Mouse (Mus musculus): Measurements from ENCODE around the gene Acp2. TPM values are rescaled to one million over a fixed set of nuclear protein-coding genes. Genes with fewer than 3 reads are reported as not detected.
A peak's percentile ranks its signal among the peaks of the same experiment; 100 is the strongest.

The Acp2 gene
- polyA plus RNA-seq, 1 experiment from 2014 or later, result 35.1 TPM

GRCm38 (mm10) chr2:91258054-91258453 lies 55.4 kb downstream of the Acp2 start:
- H3K4me3 ChIP-seq (replicated peaks), result peak overlapping the region; percentile 53
- peak overlapping the region; percentile 48; the same call in 1 of the 2 replicates for H3K9ac ChIP-seq (replicated peaks)
- H3K4me1 ChIP-seq, result peaks cover 39% of the 10 kb centered on the region
- peaks cover 41% of the 10 kb centered on the region for H3K27me3 ChIP-seq (replicated peaks)
- peak overlapping the region; percentile 98 for H3K4me2 ChIP-seq
- no peaks in the 10 kb centered on the region for H3K36me3 ChIP-seq
- peak overlapping the region; percentile 70 for H3K27ac ChIP-seq (replicated peaks)
- ATAC-seq (ENCODE audit: low FRiP score), result peak; percentile 39; the same call in 1 of the 2 replicates
- 57% methylated on average over 5 of the region's 5 CpGs for WGBS
- no peaks in the 10 kb centered on the region for H3K9me3 ChIP-seq (replicated peaks)

- WGBS, result 64% methylated on average over 1 of the region's 1 CpGs
- ATAC-seq (ENCODE audit: low FRiP score), result no peak
- Histone ChIP-seq H3K4me2 (peak overlapping the region; percentile 98; the same call in 1 of the 2 replicates), H3K27ac (replicated peaks) (peak overlapping the region; percentile 70; the same call in 1 of the 2 replicates), H3K36me3 (no peaks in the 10 kb centered on the region), H3K27me3 (replicated peaks) (peaks cover 37% of the 10 kb centered on the region), H3K4me3 (replicated peaks) (no peak overlapping the region), H3K9ac (replicated peaks) (no peak overlapping the region), H3K9me3 (replicated peaks) (no peaks in the 10 kb centered on the region), H3K4me1 (peaks cover 40% of the 10 kb centered on the region)
Measured at GRCm38 (mm10) chr2:91258830-91259229, 56.1 kb downstream of the Acp2 start.

GRCm38 (mm10) chr2:91259493-91259892 lies 56.8 kb downstream of the Acp2 start:
- Histone ChIP-seq H3K9ac (replicated peaks) (no peak overlapping the region), H3K4me2 (no peak overlapping the region), H3K4me1 (peaks cover 46% of the 10 kb centered on the region), H3K4me3 (replicated peaks) (no peak overlapping the region), H3K27me3 (replicated peaks) (peaks cover 32% of the 10 kb centered on the region), H3K27ac (replicated peaks) (no peak overlapping the region), H3K36me3 (no peaks in the 10 kb centered on the region), H3K9me3 (replicated peaks) (no peaks in the 10 kb centered on the region)
- WGBS, result 92% methylated on average over 1 of the region's 1 CpGs
- ATAC-seq (ENCODE audit: low FRiP score), result no peak

Other genes starting within 250 kb of the Acp2 start
- 2.7 TPM in 2 replicates for gene Rapsn, start 167.3 kb upstream of the Acp2 start, polyA plus RNA-seq (2015; fragmentation: Nextera tagmentation; extraction: Ambion mirVana)
- gene Psmc3, start 148.9 kb upstream of the Acp2 start, polyA plus RNA-seq (2015; fragmentation: Nextera tagmentation; extraction: Ambion mirVana), result 234 and 240 TPM in 2 replicates
- 35.5 and 43.2 TPM in 2 replicates for gene Slc39a13, start 132.5 kb upstream of the Acp2 start, polyA plus RNA-seq (2015; fragmentation: Nextera tagmentation; extraction: Ambion mirVana)
- 3.6 and 6.7 TPM in 2 replicates for gene Spi1, start 120.5 kb upstream of the Acp2 start, polyA plus RNA-seq (2015; fragmentation: Nextera tagmentation; extraction: Ambion mirVana)
- gene Mybpc3, start 84.7 kb upstream of the Acp2 start, polyA plus RNA-seq (2015; fragmentation: Nextera tagmentation; extraction: Ambion mirVana), result 0.33 TPM in 1 of 2 replicates, not detected in the other
- gene Madd, start 19.0 kb upstream of the Acp2 start, polyA plus RNA-seq (2015; fragmentation: Nextera tagmentation; extraction: Ambion mirVana), result 49.0 and 54.5 TPM in 2 replicates
- 2.4 and 3.1 TPM in 2 replicates for gene Nr1h3, start 51 bp upstream of the Acp2 start, polyA plus RNA-seq (2015; fragmentation: Nextera tagmentation; extraction: Ambion mirVana)
- 17.5 and 20.2 TPM in 2 replicates for gene Ddb2, start 34.1 kb downstream of the Acp2 start, polyA plus RNA-seq (2015; fragmentation: Nextera tagmentation; extraction: Ambion mirVana)
- gene Pacsin3, start 53.1 kb downstream of the Acp2 start, polyA plus RNA-seq (2015; fragmentation: Nextera tagmentation; extraction: Ambion mirVana), result 20.0 and 21.8 TPM in 2 replicates
- gene Arfgap2, start 62.1 kb downstream of the Acp2 start, polyA plus RNA-seq (2015; fragmentation: Nextera tagmentation; extraction: Ambion mirVana), result 62.0 and 68.9 TPM in 2 replicates
- 133 and 141 TPM in 2 replicates for gene 1110051M20Rik, start 241.8 kb downstream of the Acp2 start, polyA plus RNA-seq (2015; fragmentation: Nextera tagmentation; extraction: Ambion mirVana)